Mouse (Mus musculus): Measurements from ENCODE around the gene Lao1. TPM values are rescaled to one million over a fixed set of nuclear protein-coding genes. Genes with fewer than 3 reads are reported as not detected.

The Lao1 gene
- polyA plus RNA-seq, 1 experiment from 2014 or later = not detected

- no peak for ATAC-seq (ENCODE audit: insufficient number of reproducible peaks, insufficient read depth, low FRiP score, low read depth)
- Histone ChIP-seq H3K4me3 (ENCODE audit: low read depth, low read length) (no peak overlapping the region), H3K9ac (replicated peaks; ENCODE audit: low read depth, low read length) (no peak overlapping the region), H3K4me1 (ENCODE audit: control insufficient read depth, insufficient read depth, low read length) (no peaks in the 10 kb centered on the region), H3K36me3 (ENCODE audit: control insufficient read depth, insufficient read depth, low read length) (no peaks in the 10 kb centered on the region), H3K4me2 (replicated peaks; ENCODE audit: low read depth, low read length) (no peak overlapping the region), H3K27me3 (ENCODE audit: control insufficient read depth, insufficient read depth, low read length) (no peaks in the 10 kb centered on the region), H3K9me3 (ENCODE audit: control insufficient read depth, low read depth, low read length) (no peaks in the 10 kb centered on the region; the same call in 1 of the 2 replicates), H3K27ac (ENCODE audit: low read length) (no peak overlapping the region)
- 26% methylated on average over 12 of the region's 12 CpGs for WGBS
Observed at GRCm38 (mm10) chr4:118989331-118989730, 28.0 kb downstream of the Lao1 start.

- Histone ChIP-seq H3K4me2 (replicated peaks; ENCODE audit: low read depth, low read length) (no peak overlapping the region), H3K27me3 (ENCODE audit: control insufficient read depth, insufficient read depth, low read length) (no peaks in the 10 kb centered on the region), H3K36me3 (ENCODE audit: control insufficient read depth, insufficient read depth, low read length) (no peaks in the 10 kb centered on the region), H3K9me3 (ENCODE audit: control insufficient read depth, low read depth, low read length) (no peaks in the 10 kb centered on the region; the same call in 1 of the 2 replicates), H3K4me3 (ENCODE audit: low read depth, low read length) (no peak overlapping the region), H3K9ac (replicated peaks; ENCODE audit: low read depth, low read length) (no peak overlapping the region), H3K27ac (ENCODE audit: low read length) (no peak overlapping the region), H3K4me1 (ENCODE audit: control insufficient read depth, insufficient read depth, low read length) (no peaks in the 10 kb centered on the region)
- 37% methylated on average over 4 of the region's 4 CpGs for WGBS
- no peak for ATAC-seq (ENCODE audit: insufficient number of reproducible peaks, insufficient read depth, low FRiP score, low read depth)
Observed at GRCm38 (mm10) chr4:118991797-118992196, 30.4 kb downstream of the Lao1 start.

- no peaks in the 10 kb centered on the region for H3K4me1 ChIP-seq (ENCODE audit: control insufficient read depth, insufficient read depth, low read length)
- no peak overlapping the region for H3K9ac ChIP-seq (replicated peaks; ENCODE audit: low read depth, low read length)
- H3K27ac ChIP-seq (ENCODE audit: low read length) = no peak overlapping the region
- ATAC-seq (ENCODE audit: insufficient number of reproducible peaks, insufficient read depth, low FRiP score, low read depth) = no peak
- no peaks in the 10 kb centered on the region for H3K36me3 ChIP-seq (ENCODE audit: control insufficient read depth, insufficient read depth, low read length)
- H3K4me2 ChIP-seq (replicated peaks; ENCODE audit: low read depth, low read length) = no peak overlapping the region
- H3K9me3 ChIP-seq (ENCODE audit: control insufficient read depth, low read depth, low read length) = no peaks in the 10 kb centered on the region; the same call in 1 of the 2 replicates
- no peak overlapping the region for H3K4me3 ChIP-seq (ENCODE audit: low read depth, low read length)
- no peaks in the 10 kb centered on the region for H3K27me3 ChIP-seq (ENCODE audit: control insufficient read depth, insufficient read depth, low read length)
- WGBS = 91% methylated on average over 14 of the region's 14 CpGs
Observed at GRCm38 (mm10) chr4:118997127-118997542, 35.8 kb downstream of the Lao1 start.

- no peak overlapping the region; the same call in 1 of the 2 replicates for H3K27ac ChIP-seq (ENCODE audit: low read length)
- WGBS = 54% methylated on average over 19 of the region's 19 CpGs
- H3K4me1 ChIP-seq (ENCODE audit: control insufficient read depth, insufficient read depth, low read length) = no peaks in the 10 kb centered on the region
Observed at GRCm38 (mm10) chr4:118999691-119000486, 38.5 kb downstream of the Lao1 start.

GRCm38 (mm10) chr4:119001696-119002095 is 40.3 kb downstream of the Lao1 start:
- WGBS = 62% methylated on average over 10 of the region's 10 CpGs
- Histone ChIP-seq H3K27me3 (ENCODE audit: control insufficient read depth, insufficient read depth, low read length) (no peaks in the 10 kb centered on the region), H3K4me3 (ENCODE audit: low read depth, low read length) (no peak overlapping the region), H3K9ac (replicated peaks; ENCODE audit: low read depth, low read length) (no peak overlapping the region), H3K9me3 (ENCODE audit: control insufficient read depth, low read depth, low read length) (no peaks in the 10 kb centered on the region), H3K36me3 (ENCODE audit: control insufficient read depth, insufficient read depth, low read length) (no peaks in the 10 kb centered on the region), H3K4me2 (replicated peaks; ENCODE audit: low read depth, low read length) (no peak overlapping the region), H3K4me1 (ENCODE audit: control insufficient read depth, insufficient read depth, low read length) (no peaks in the 10 kb centered on the region), H3K27ac (ENCODE audit: low read length) (no peak overlapping the region)
- no peak for ATAC-seq (ENCODE audit: insufficient number of reproducible peaks, insufficient read depth, low FRiP score, low read depth)

More at GRCm38 (mm10) chr4:118999691-119000486, 38.5 kb downstream of the Lao1 start:
- H3K4me3 ChIP-seq (ENCODE audit: low read depth, low read length) = no peak overlapping the region
- H3K9me3 ChIP-seq (ENCODE audit: control insufficient read depth, low read depth, low read length) = no peaks in the 10 kb centered on the region
- no peak for ATAC-seq (ENCODE audit: insufficient number of reproducible peaks, insufficient read depth, low FRiP score, low read depth)
- H3K9ac ChIP-seq (replicated peaks; ENCODE audit: low read depth, low read length) = no peak overlapping the region
- no peaks in the 10 kb centered on the region for H3K27me3 ChIP-seq (ENCODE audit: control insufficient read depth, insufficient read depth, low read length)
- H3K36me3 ChIP-seq (ENCODE audit: control insufficient read depth, insufficient read depth, low read length) = no peaks in the 10 kb centered on the region
- no peak overlapping the region for H3K4me2 ChIP-seq (replicated peaks; ENCODE audit: low read depth, low read length)

GRCm38 (mm10) chr4:119002512-119002911 is 41.1 kb downstream of the Lao1 start:
- H3K9ac ChIP-seq (replicated peaks; ENCODE audit: low read depth, low read length) = no peak overlapping the region
- no peaks in the 10 kb centered on the region for H3K9me3 ChIP-seq (ENCODE audit: control insufficient read depth, low read depth, low read length)
- H3K27ac ChIP-seq (ENCODE audit: low read length) = no peak overlapping the region
- H3K4me2 ChIP-seq (replicated peaks; ENCODE audit: low read depth, low read length) = no peak overlapping the region
- H3K4me3 ChIP-seq (ENCODE audit: low read depth, low read length) = no peak overlapping the region
- H3K4me1 ChIP-seq (ENCODE audit: control insufficient read depth, insufficient read depth, low read length) = no peaks in the 10 kb centered on the region
- H3K36me3 ChIP-seq (ENCODE audit: control insufficient read depth, insufficient read depth, low read length) = no peaks in the 10 kb centered on the region
- H3K27me3 ChIP-seq (ENCODE audit: control insufficient read depth, insufficient read depth, low read length) = no peaks in the 10 kb centered on the region
- WGBS = 74% methylated on average over 3 of the region's 3 CpGs
- ATAC-seq (ENCODE audit: insufficient number of reproducible peaks, insufficient read depth, low FRiP score, low read depth) = no peak

GRCm38 (mm10) chr4:119004178-119004577 is 42.8 kb downstream of the Lao1 start:
- Histone ChIP-seq H3K4me3 (ENCODE audit: low read depth, low read length) (no peak overlapping the region), H3K27ac (ENCODE audit: low read length) (no peak overlapping the region), H3K4me1 (ENCODE audit: control insufficient read depth, insufficient read depth, low read length) (no peaks in the 10 kb centered on the region), H3K27me3 (ENCODE audit: control insufficient read depth, insufficient read depth, low read length) (no peaks in the 10 kb centered on the region), H3K9me3 (ENCODE audit: control insufficient read depth, low read depth, low read length) (no peaks in the 10 kb centered on the region), H3K36me3 (ENCODE audit: control insufficient read depth, insufficient read depth, low read length) (no peaks in the 10 kb centered on the region), H3K9ac (replicated peaks; ENCODE audit: low read depth, low read length) (no peak overlapping the region), H3K4me2 (replicated peaks; ENCODE audit: low read depth, low read length) (no peak overlapping the region)
- ATAC-seq (ENCODE audit: insufficient number of reproducible peaks, insufficient read depth, low FRiP score, low read depth) = no peak
- WGBS = 79% methylated on average over 3 of the region's 3 CpGs

- no peaks in the 10 kb centered on the region for H3K9me3 ChIP-seq (ENCODE audit: control insufficient read depth, low read depth, low read length)
- peak; percentile 54; the same call in 1 of the 2 replicates for ATAC-seq (ENCODE audit: insufficient number of reproducible peaks, insufficient read depth, low FRiP score, low read depth)
- no peak overlapping the region for H3K4me3 ChIP-seq (ENCODE audit: low read depth, low read length)
- 48% methylated on average over 7 of the region's 7 CpGs for WGBS
- no peaks in the 10 kb centered on the region for H3K27me3 ChIP-seq (ENCODE audit: control insufficient read depth, insufficient read depth, low read length)
- no peaks in the 10 kb centered on the region for H3K4me1 ChIP-seq (ENCODE audit: control insufficient read depth, insufficient read depth, low read length)
- H3K36me3 ChIP-seq (ENCODE audit: control insufficient read depth, insufficient read depth, low read length) = no peaks in the 10 kb centered on the region
- H3K27ac ChIP-seq (ENCODE audit: low read length) = no peak overlapping the region
- H3K4me2 ChIP-seq (replicated peaks; ENCODE audit: low read depth, low read length) = no peak overlapping the region
- no peak overlapping the region for H3K9ac ChIP-seq (replicated peaks; ENCODE audit: low read depth, low read length)
Observed at GRCm38 (mm10) chr4:119004613-119005339, 43.4 kb downstream of the Lao1 start.
